12 mouse cellular contexts compared by ENCODE assay signal in genomic region chr9:109549666-109550065, GRCm38 (mm10). TPM values are rescaled to one million over a fixed set of nuclear protein-coding genes. Genes with fewer than 3 reads are reported as not detected.
"Had no signal": no experiment of that assay in that cellular context is flagged by ENCODE, and none has a peak within 500 bp of the region (broad histone marks: within the 10 kb centered on the region; RNA-seq: fewer than 3 reads in every experiment).

No protein-coding gene starts in this region.

RNA-seq across cellular contexts. Expression of gene Fbxw15, which starts 18.4 kb away (rescaled TPM):
- polyA plus RNA-seq: neural tube, embryonic 13.5 days; neural tube, embryonic 14.5 days; neural tube, embryonic 15.5 days; small intestine, adult 2 months; spleen, adult 2 months; stomach, embryonic 14.5 days; stomach, embryonic 15.5 days; stomach, embryonic 16.5 days; stomach, postnatal 0 days; testis, adult 2 months; thymus, adult 2 months; thymus, postnatal 0 days had no signal

RNA-seq across cellular contexts. Expression of gene Fbxw19, which starts 54.0 kb away (rescaled TPM):
- polyA plus RNA-seq: neural tube, embryonic 13.5 days; neural tube, embryonic 14.5 days; neural tube, embryonic 15.5 days; small intestine, adult 2 months; spleen, adult 2 months; stomach, embryonic 14.5 days; stomach, embryonic 15.5 days; stomach, embryonic 16.5 days; stomach, postnatal 0 days; testis, adult 2 months; thymus, adult 2 months; thymus, postnatal 0 days had no signal
